Mouse (Mus musculus): Measurements from ENCODE around the gene Btbd16. TPM values are rescaled to one million over a fixed set of nuclear protein-coding genes. Genes with fewer than 3 reads are reported as not detected.

The Btbd16 gene
- under 1 TPM; 0.24 to 0.41 TPM for total RNA-seq (2021)

- DNase-seq (ENCODE audit: extremely low spot score in 1 of 2, low spot score in 2 of 2), result no peak
- intact Hi-C loops (cut with DNase I), result loop anchor here (5.0 to 10.0 kb wide), 2 partner anchors 143 to 281 kb away; no protein-coding TSS in a partner anchor
These were observed at the start of gene Btbd16 for GRCm38 (mm10) chr7:130773914-130774630. Btbd16 (plus strand) TSS chr7:130774069.

DNA sequence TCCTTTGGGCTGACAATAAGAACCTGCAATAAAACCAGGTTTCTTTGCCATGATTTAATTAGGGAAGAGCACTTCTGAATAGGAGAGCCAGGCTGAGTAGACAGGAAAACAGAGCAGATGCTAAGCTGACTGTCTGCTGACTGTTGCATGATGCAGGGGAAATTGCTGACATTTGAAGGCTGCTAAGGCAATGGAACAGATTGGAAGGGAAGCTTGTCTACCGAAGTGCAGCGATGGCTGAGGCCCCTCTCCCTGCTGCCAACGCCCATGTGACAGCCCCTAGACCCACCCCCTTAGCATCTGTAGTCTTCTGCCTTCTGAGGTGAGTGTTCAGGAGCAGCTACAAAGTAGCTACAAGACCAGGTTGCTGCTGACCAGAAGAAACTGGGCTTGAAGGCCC lies 47.7 kb upstream of the Btbd16 start:
- intact Hi-C loops (cut with DNase I), result no loop called here
- peak in 1 of 2 experiments; percentile 27 for DNase-seq (ENCODE audit: extremely low spot score in 1 of 2, low spot score in 2 of 2)

DNA sequence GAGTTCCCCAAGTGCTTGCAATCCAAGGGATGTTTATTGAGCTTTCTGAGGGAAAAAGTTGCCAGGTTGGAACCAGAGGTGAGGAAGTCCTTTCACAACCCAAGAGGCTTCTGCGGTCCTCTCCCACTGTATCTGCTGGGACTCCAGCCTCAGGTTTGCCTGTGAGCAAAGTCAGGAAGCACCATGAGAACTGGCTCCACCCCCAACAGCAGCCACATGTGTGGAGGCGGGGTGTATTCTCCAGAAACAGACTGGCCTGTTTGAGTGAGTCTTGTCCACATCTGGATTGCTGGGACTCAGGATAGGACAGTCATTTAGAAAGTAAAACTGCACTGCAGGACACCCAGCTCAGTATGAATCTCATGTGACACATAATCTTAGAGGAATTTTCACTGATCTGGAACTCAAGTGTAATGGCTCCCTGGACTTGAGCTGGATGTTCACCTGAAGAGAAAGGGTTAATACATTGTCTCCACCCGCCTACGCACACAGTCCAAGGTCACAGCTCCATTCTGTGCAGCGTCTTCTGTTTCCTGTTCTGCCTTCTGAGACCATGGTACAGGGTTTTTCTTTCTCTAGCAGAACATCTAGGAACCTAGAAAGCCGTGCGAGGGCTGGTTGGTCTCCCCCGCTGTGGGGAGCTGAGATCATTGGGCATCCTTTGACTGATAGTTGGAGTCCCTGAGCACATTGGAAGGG lies 47.0 kb upstream of the Btbd16 start:
- DNase-seq (ENCODE audit: extremely low spot score in 1 of 2, low spot score in 2 of 2), result no peak
- intact Hi-C loops (cut with DNase I), result no loop called here

- no peak for DNase-seq (ENCODE audit: extremely low spot score in 1 of 2, low spot score in 2 of 2)
- intact Hi-C loops (cut with DNase I), result no loop called here
These were observed 46.3 kb upstream of the Btbd16 start for GRCm38 (mm10) chr7:130727560-130727959.

- intact Hi-C loops (cut with DNase I), result no loop called here
- no peak for DNase-seq (ENCODE audit: extremely low spot score in 1 of 2, low spot score in 2 of 2)
These were observed 42.1 kb upstream of the Btbd16 start for GRCm38 (mm10) chr7:130731792-130732191.

GRCm38 (mm10) chr7:130732908-130733307 lies 41.0 kb upstream of the Btbd16 start:
- intact Hi-C loops (cut with DNase I), result no loop called here

DNA sequence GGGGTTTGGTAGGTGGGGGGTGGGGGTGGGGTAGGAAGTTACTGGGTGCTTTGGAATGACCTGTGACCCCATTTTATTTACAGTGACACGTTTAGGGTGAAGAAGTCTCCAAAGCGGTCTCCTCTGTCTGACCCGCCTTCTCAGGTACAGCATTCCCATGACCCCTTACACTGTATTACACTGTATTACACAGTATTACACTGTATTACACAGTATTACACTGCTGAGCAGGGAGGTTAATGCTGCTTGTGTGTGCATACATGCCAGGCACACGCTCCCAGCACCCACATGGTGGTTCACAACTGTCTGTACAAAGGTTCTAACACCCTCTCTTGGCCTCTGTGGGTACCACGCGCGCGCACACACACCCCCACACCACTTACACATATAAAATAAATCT lies 40.4 kb upstream of the Btbd16 start:
- intact Hi-C loops (cut with DNase I), result no loop called here
- DNase-seq (ENCODE audit: extremely low spot score in 1 of 2, low spot score in 2 of 2), result no peak

More at GRCm38 (mm10) chr7:130732908-130733307, 41.0 kb upstream of the Btbd16 start:
- no peak for DNase-seq (ENCODE audit: extremely low spot score in 1 of 2, low spot score in 2 of 2)

- intact Hi-C loops (cut with DNase I), result no loop called here
- DNase-seq (ENCODE audit: extremely low spot score in 1 of 2, low spot score in 2 of 2), result no peak
These were observed 39.6 kb upstream of the Btbd16 start for GRCm38 (mm10) chr7:130734195-130734787.

DNA sequence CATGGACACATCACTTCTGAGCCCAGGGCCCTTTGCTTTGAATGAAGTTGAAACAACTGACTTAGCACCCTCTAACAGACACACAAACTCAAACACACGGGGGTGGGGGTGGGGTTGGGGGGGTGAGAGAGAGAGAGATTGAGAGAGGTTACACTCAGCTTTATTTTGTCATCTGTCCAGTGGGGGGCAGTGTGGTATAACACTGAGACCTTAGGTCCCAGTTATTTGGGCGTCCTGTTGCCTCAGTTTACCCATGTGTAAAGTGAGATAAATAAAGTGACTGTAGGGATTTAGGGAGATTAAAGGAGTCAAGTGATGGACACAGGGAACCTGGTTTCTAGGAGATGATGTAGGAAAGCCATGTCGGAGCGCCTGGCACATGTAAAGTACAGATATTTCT lies 32.8 kb upstream of the Btbd16 start:
- intact Hi-C loops (cut with DNase I), result no loop called here
- no peak for DNase-seq (ENCODE audit: extremely low spot score in 1 of 2, low spot score in 2 of 2)

GRCm38 (mm10) chr7:130743239-130744025 lies 30.4 kb upstream of the Btbd16 start:
- DNase-seq (ENCODE audit: extremely low spot score in 1 of 2, low spot score in 2 of 2), result no peak
- intact Hi-C loops (cut with DNase I), result no loop called here

DNA sequence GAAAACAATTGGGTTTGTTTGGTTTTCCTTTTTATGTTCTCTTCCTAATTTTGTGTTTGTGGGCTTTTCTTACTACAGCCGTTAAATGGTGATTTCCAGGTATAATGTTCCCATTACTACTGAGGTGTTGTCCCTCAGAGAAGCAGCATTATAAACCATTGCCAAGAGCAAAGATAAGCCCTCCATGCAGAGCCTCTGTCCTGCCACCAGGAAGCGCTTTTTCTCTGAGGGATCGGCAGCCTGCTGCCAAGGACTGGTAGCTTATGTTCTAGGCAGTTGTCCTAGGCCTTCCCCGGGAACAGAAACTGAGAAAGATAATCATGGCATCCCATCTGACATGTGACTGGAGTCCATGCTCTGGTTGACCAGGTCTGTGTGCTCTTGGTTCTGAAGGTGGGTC lies 24.7 kb upstream of the Btbd16 start:
- intact Hi-C loops (cut with DNase I), result no loop called here
- DNase-seq (ENCODE audit: extremely low spot score in 1 of 2, low spot score in 2 of 2), result no peak

- intact Hi-C loops (cut with DNase I), result loop anchor here (5.0 to 10.0 kb wide), 2 partner anchors 59 to 1096 kb away; no protein-coding TSS in a partner anchor
These were observed 22.9 kb upstream of the Btbd16 start for GRCm38 (mm10) chr7:130750752-130751490.

DNA sequence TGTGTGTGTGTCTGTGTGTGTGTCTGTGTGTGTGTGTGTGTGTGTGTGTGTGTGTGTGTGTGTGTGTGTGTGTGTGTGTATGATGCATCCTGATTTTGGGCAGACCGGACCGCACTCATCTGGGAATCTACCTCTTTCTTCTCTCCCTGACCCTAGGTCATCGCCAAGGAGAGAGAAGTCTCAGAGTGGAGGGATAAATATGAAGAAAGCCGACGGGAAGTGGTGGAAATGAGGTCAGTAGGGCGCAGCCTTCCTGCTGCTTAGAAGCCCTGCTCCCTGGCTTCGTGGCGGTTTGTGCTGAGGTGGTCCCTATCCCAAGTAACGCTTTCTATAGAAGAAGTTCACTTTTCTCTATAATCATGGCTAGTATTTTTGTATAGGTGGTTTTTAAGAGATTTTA lies 22.2 kb upstream of the Btbd16 start:
- intact Hi-C loops (cut with DNase I), result loop anchor here (5.0 to 10.0 kb wide), 2 partner anchors 59 to 1097 kb away; no protein-coding TSS in a partner anchor
- no peak for DNase-seq (ENCODE audit: extremely low spot score in 1 of 2, low spot score in 2 of 2)

More at GRCm38 (mm10) chr7:130750752-130751490, 22.9 kb upstream of the Btbd16 start:
- peak in 1 of 2 experiments; percentile 49 for DNase-seq (ENCODE audit: extremely low spot score in 1 of 2, low spot score in 2 of 2)

DNA sequence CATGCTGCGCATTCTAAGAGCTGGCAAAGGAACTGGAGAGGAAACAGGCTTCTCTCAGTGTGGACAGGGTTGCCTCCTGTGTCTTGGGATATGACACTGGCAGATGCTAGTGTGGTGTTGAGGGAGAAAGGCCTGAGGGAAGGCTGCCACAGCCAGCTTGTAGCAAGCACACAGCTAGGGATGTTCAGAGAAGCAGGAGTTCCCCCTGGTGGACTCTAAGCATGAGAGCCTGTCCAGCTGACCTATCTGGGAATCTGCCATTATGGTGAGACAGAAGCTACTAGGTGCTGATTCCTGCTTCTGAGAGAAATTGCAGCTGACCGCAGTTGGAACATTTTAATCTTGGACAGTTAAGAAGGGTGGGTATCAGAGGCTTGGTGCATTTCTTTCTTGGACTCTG lies 19.1 kb upstream of the Btbd16 start:
- no peak for DNase-seq (ENCODE audit: extremely low spot score in 1 of 2, low spot score in 2 of 2)
- intact Hi-C loops (cut with DNase I), result loop anchor here (5.0 to 10.0 kb wide), 2 partner anchors 62 to 1100 kb away; no protein-coding TSS in a partner anchor

- DNase-seq (ENCODE audit: extremely low spot score in 1 of 2, low spot score in 2 of 2), result no peak
- intact Hi-C loops (cut with DNase I), result loop anchor here (10.0 kb wide), 1 partner anchor 1102 kb away; no protein-coding TSS in a partner anchor
These were observed 17.5 kb upstream of the Btbd16 start for GRCm38 (mm10) chr7:130756343-130756835.

DNA sequence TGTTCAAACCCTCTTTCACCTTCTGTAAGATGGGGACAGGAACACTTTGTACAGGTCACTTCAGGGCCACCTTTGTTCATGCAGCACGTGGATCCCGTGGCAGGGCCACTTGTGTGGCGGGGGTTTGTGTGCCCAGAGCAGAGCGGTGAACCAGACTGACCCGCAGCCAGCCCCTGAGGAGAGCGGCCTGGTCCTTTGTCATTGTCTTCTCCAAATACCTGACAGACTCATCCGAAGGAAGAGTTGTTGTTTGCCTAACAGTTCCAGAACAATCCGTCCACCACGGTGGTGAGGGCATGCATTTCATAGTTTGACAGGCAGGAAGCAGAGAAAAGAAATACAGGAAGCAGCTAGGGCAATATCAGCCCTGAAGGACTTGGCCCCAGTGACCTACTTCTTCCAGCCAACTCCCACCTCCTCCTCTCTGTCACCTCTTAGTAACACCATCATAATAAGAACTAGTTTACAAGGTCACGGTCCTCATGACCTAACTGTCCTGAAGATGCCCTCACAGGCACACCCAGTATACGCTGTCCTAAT lies 16.5 kb upstream of the Btbd16 start:
- no peak for DNase-seq (ENCODE audit: extremely low spot score in 1 of 2, low spot score in 2 of 2)
- intact Hi-C loops (cut with DNase I), result loop anchor here (10.0 kb wide), 1 partner anchor 1103 kb away; no protein-coding TSS in a partner anchor

DNA sequence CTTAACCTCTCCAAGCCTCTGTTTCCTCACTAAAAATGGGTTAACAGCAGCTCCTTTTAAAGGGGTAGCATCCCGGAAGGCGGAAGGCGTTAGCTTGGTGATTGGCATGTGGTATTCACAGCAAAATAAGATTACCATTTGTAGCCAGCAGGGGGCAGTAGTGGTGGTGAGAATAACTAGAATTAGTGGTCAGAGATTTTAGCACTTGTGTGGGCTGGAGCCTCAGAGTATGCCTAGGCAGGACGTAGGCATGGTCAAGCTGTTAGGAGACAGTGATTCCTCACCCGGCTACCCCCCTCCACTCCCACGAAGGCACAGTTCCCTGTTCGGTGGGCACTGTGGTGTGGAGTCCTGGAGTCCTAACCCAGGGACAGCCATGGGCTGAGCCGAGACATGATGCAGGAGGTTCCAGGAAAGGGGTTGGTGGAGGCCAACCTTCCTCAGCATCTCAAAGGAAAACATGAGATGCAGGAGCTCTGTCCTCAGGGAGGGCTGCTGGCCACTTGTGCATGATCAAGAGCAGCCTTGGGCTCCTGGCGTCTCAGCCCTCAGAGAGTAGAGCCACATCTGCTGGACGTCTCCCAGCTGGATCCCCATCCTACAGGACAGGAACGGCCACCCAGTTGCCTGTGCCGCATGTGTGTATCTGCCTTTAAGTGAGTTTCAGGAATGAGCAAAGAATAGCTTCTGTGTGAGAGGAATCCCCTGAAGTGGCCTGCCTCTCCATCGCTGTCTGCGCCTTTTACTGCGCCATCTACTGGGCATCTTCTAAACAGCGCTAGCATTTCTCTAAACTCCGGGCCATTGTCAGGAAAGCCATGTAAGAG lies 11.6 kb upstream of the Btbd16 start:
- peak; percentile 75 to 80 for DNase-seq (ENCODE audit: extremely low spot score in 1 of 2, low spot score in 2 of 2)
- intact Hi-C loops (cut with DNase I), result loop anchor here (5.0 kb wide), 2 partner anchors 90 to 230 kb away; no protein-coding TSS in a partner anchor

All from left cerebral cortex, postnatal 10 days (tissue).